Mouse (Mus musculus): ENCODE data around the gene Gm38119.

DNA sequence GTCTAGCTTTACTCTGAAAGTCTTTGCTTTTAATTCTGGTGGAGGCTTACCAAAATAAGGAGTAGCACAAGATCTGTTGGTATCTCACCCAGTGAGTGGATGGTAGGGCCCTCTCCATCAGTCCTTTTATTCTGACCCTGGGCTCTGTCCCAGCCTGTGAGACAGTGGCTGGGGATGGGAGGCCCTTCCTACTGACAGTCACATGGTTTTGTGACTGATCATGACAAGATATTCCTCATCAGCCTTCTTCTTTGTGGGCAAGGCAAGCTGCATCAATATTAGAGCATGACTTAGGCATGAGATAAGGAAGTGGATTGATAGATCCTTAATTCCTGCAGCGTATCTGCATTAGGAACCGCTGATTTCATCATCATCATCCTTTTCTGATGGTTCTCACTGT lies 29.9 kb downstream of the Gm38119 start, which contains the start of gene Lce1e:
- TF ChIP-seq CTCF (IDR thresholded peaks at IDR 0.05; ENCODE audit: borderline replicate concordance, insufficient read depth, low read depth, low read length) (no peak), POLR2A (IDR thresholded peaks at IDR 0.05; ENCODE audit: borderline replicate concordance, insufficient read depth, low read length) (no peak)

Measured in cerebellum, adult 2 months (tissue).